Mouse (Mus musculus) heart, adult 2 months (tissue): ENCODE data around the gene Gm45837. TPM values are rescaled to one million over a fixed set of nuclear protein-coding genes. Genes with fewer than 3 reads are reported as not detected.

Experiments used
- DNase-seq, 2 experiments: peaks; one replicate each; pipeline ENCODE4 v3.0.0; 2021
- H3K27ac ChIP-seq: fragments of 200-600 bp; 2 replicates; pipeline ENCODE4 v1.8.1; 2022
- H3K27me3 ChIP-seq: fragments of 200-500 bp; 2 replicates; pipeline ENCODE4 v1.6.1; 2012; ENCODE audit warnings: mild to moderate bottlenecking, low read length, inconsistent platforms, mixed read lengths; ENCODE audit not compliant: control insufficient read depth, insufficient read depth
- H3K36me3 ChIP-seq: fragments of 200-500 bp; 2 replicates; pipeline ENCODE4 v1.6.1; 2012; ENCODE audit warnings: low read length, inconsistent platforms; ENCODE audit not compliant: control insufficient read depth, insufficient read depth
- H3K4me1 ChIP-seq: fragments of 200-500 bp; 2 replicates; pipeline ENCODE4 v1.6.1; 2011; ENCODE audit warnings: low read length; ENCODE audit not compliant: control insufficient read depth, insufficient read depth
- H3K4me3 ChIP-seq: fragments of 200-600 bp; 2 replicates; pipeline ENCODE4 v1.8.1; 2022
- H3K79me2 ChIP-seq: fragments of 200-500 bp; replicated peaks from 2 replicates; pipeline ENCODE4 v1.6.1; 2012; ENCODE audit warnings: mild to moderate bottlenecking, inconsistent platforms, low read length, moderate library complexity, mixed read lengths; ENCODE audit not compliant: control insufficient read depth, insufficient read depth
- H3K9ac ChIP-seq: fragments of 200-500 bp; 2 replicates; pipeline ENCODE4 v1.6.1; 2012; ENCODE audit warnings: low read depth, mild to moderate bottlenecking, control low read depth, inconsistent platforms, low read length, mixed read lengths
- CTCF ChIP-seq: fragments of 200-600 bp; IDR thresholded peaks from 2 replicates; pipeline ENCODE4 v1.8.1; 2022; ENCODE audit warnings: antibody characterized with exemption, mild to moderate bottlenecking, moderate library complexity
- EP300 ChIP-seq: fragments of 200-500 bp; IDR thresholded peaks from 2 replicates; pipeline ENCODE4 v1.6.1; 2011; ENCODE audit warnings: low read depth, low read length, control low read depth; ENCODE audit not compliant: insufficient read depth
- POLR2A ChIP-seq: fragments of 200-500 bp; IDR thresholded peaks from 2 replicates; pipeline ENCODE4 v1.6.1; 2011; ENCODE audit warnings: mild to moderate bottlenecking, low read depth, low read length, control low read depth; ENCODE audit not compliant: insufficient read depth
- WGBS: fragments of 180-500 bp; shearing (Covaris S2); methylation state at CpG from one replicate; pipeline ENCODE4 v1.1.7; 2018; 5-methylcytosine and 5-hydroxymethylcytosine counted together
- intact Hi-C: fragments of 180-260 bp; cut with DNase I; formaldehyde crosslinking; loops from one replicate; pipeline ENCODE4 v1.15.1; 2025
- polyA plus RNA-seq: library from polyadenylated mRNA; depleted of rRNA; stranded (reverse); fragments of >200 nt; gene quantifications from 2 replicates; pipeline ENCODE4 v1.2.3, GENCODE M21; 2012
- total RNA-seq, 2 experiments: library from RNA; stranded (reverse); gene quantifications; 2 replicates each; pipeline ENCODE4 v1.2.3; 2021

The Gm45837 gene
- total and polyA plus RNA-seq, 3 experiments, result not detected

DNA sequence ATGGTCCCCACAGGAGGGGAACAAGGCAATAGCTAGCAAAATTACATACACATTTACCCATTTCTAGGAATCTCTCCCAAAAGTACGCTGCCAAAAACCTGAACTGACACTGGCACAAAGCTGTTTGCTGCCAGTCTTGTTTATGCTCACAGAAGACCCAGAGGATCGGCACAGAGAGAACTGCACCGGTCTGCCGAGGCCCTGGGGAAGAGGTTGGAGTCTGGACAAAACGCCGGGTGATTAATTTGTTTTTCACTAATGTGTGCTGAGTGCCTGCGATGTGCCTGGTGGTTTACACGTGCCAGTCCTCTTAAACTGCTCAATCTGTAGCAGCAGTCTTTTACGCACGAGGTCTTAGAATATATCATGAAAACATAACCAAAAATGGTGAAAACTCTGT lies 124.4 kb downstream of the Gm45837 start:
- 0 out of 2 replicates have a peak, but pooled peaks cover 1% of the 10 kb centered on the region for H3K4me1 ChIP-seq
- H3K27ac ChIP-seq, result no peak overlapping the region
- no peak for TF ChIP-seq POLR2A
- TF ChIP-seq EP300, result no peak
- no peak for TF ChIP-seq CTCF
- DNase-seq, result no peak
- no peaks in the 10 kb centered on the region for H3K36me3 ChIP-seq
- H3K27me3 ChIP-seq, result no peaks in the 10 kb centered on the region
- no peaks in the 10 kb centered on the region for H3K79me2 ChIP-seq
- intact Hi-C loops, result no loop called here
- H3K4me3 ChIP-seq, result no peak overlapping the region
- no peak overlapping the region for H3K9ac ChIP-seq
- 76% methylated on average over 10 of the region's 10 CpGs for WGBS

DNA sequence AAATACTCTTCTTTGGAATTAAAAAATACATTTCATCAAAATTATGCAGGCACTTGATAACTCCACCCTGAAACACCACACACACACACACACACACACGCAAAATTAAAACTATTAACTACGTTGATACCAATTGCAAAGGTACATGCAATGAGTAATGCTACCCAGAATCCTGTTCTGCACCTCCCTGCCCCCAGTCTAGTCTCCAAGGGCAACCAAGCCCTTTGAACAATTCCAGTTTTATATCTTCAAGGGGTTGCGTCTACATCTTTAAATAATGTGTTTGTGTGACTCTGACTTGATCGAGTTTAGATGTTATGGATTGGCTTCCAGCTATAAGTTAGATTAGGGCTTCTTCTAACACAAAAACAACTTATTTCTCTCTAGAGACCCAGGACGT lies 124.8 kb downstream of the Gm45837 start:
- H3K79me2 ChIP-seq, result no peaks in the 10 kb centered on the region
- no peaks in the 10 kb centered on the region for H3K27me3 ChIP-seq
- intact Hi-C loops, result no loop called here
- DNase-seq, result no peak
- H3K4me1 ChIP-seq, result 0 out of 2 replicates have a peak, but pooled peaks cover 1% of the 10 kb centered on the region
- no peak overlapping the region for H3K9ac ChIP-seq
- H3K27ac ChIP-seq, result no peak overlapping the region
- WGBS, result 76% methylated on average over 5 of the region's 5 CpGs
- no peaks in the 10 kb centered on the region for H3K36me3 ChIP-seq
- H3K4me3 ChIP-seq, result no peak overlapping the region
- TF ChIP-seq CTCF (no peak), POLR2A (no peak), EP300 (no peak)

DNA sequence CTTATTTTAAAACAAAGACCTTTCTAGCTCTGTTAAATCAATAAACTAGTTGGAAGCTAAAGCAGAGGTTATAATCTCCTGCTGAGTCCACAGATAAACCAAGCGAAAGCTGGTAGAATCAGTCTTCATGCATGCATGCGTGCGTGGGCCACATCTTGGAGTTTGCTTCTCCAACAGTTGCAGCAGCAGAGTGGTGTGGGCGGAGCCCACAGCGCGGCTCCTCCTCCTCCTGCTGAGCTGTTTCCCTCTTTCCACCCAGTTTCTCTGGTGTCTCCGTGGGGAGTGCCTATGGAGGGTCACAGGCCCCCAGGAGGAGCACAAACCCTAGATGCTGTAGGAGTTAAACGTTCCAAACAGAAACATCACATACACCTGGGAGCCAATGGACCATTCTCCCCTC lies 126.9 kb downstream of the Gm45837 start:
- no peak overlapping the region for H3K4me3 ChIP-seq
- no peaks in the 10 kb centered on the region for H3K79me2 ChIP-seq
- H3K4me1 ChIP-seq, result 0 out of 2 replicates have a peak, but pooled peaks cover 1% of the 10 kb centered on the region
- peak in 1 of 2 experiments; percentile 15 for DNase-seq
- H3K27me3 ChIP-seq, result no peaks in the 10 kb centered on the region
- intact Hi-C loops, result no loop called here
- 41% methylated on average over 8 of the region's 8 CpGs for WGBS
- no peaks in the 10 kb centered on the region for H3K36me3 ChIP-seq
- TF ChIP-seq EP300 (no peak), CTCF (no peak), POLR2A (no peak)
- no peak overlapping the region for H3K9ac ChIP-seq
- H3K27ac ChIP-seq, result no peak overlapping the region

DNA sequence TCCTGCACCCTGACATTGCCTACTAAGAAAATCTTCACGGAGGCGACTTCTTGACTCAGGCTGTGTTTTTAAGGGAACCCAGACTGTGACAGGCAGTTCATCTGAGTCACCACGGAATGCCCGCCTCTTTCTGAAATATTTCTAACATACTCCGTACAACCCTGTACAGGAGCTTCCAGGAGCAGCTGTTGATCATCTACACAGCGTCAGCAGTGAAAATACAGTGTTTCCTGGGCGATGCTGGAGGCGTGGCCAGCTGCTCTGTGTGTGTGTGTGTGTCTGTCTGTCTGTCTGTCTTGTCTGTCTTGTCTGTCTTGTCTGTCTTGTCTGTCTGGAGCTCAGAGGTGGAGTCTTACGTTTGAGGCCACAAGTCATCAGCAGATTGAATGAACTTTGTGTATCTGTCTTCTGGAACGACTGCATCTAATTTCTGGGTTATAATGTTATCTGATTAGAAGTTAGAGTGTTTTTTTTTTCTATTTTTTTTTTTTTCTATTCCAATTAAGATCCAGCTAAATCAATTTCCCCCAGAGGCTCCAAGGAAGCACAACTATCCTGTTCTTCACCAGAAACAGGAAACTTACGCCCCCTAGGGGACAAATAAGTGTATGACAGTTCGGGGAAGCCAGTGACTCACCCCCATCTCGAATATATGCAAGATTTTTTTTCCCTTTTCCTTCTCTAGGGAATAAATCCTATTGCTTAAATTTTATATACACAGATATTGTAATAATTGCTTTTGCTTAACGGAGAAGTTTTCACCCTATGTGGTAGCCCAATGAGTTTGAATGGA lies 127.7 kb downstream of the Gm45837 start:
- intact Hi-C loops, result no loop called here
- TF ChIP-seq EP300 (no peak), CTCF (peak; percentile 81), POLR2A (no peak)
- DNase-seq, result peak; percentile 14 to 24
- Histone ChIP-seq H3K4me3 (no peak overlapping the region), H3K36me3 (no peaks in the 10 kb centered on the region), H3K4me1 (0 out of 2 replicates have a peak, but pooled peaks cover 1% of the 10 kb centered on the region), H3K27ac (no peak overlapping the region), H3K9ac (no peak overlapping the region), H3K27me3 (no peaks in the 10 kb centered on the region), H3K79me2 (no peaks in the 10 kb centered on the region)
- 33% methylated on average over 14 of the region's 14 CpGs for WGBS

DNA sequence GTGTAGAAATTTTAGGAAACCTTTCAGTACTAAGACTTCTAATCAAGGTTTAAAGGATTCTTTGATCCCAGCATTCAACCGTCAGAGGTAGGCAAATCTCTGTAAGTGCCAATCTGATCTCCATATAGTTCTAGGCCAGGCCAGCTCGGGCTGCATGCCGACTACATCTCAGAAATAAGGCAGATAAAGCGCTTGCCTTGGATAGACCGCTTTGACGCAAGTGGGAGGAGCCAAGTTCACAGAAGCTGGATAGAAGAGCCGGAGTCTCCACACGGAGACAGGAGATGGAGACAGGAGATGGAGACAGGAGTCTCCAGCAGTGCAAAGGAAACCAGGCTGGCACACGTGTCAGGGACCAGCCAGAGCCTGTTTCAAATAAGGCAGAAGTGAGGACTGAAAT lies 129.1 kb downstream of the Gm45837 start:
- intact Hi-C loops, result loop anchor here (5.0 to 10.0 kb wide), 2 partner anchors 85 to 112 kb away; no protein-coding TSS in a partner anchor
- H3K4me3 ChIP-seq, result no peak overlapping the region
- no peak for TF ChIP-seq POLR2A
- no peak for TF ChIP-seq CTCF
- no peak for TF ChIP-seq EP300
- H3K9ac ChIP-seq, result no peak overlapping the region
- WGBS, result 34% methylated on average over 9 of the region's 9 CpGs
- H3K27me3 ChIP-seq, result no peaks in the 10 kb centered on the region
- H3K79me2 ChIP-seq, result no peaks in the 10 kb centered on the region
- 0 out of 2 replicates have a peak, but pooled peaks cover 1% of the 10 kb centered on the region for H3K4me1 ChIP-seq
- H3K27ac ChIP-seq, result no peak overlapping the region
- H3K36me3 ChIP-seq, result no peaks in the 10 kb centered on the region
- no peak for DNase-seq

DNA sequence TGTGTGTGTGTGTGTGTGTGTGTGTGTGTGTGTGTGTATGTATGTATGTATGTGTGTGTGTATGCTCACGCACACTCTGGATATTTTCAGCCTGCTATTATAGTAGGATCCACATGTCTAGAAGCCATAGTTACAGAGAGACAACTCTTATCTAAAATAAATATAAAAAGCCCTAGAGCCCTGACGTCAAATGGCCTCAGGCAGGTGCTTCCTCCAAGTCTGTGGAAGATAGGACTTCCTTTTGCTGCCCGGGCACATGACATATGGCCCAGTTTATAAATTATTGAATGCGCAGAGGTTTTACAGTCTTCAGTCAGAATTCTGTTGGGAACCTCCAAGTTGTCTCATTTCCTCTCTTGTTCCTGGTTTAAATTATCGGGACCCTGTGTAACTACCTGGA lies 130.0 kb downstream of the Gm45837 start:
- DNase-seq, result no peak
- Histone ChIP-seq H3K36me3 (no peaks in the 10 kb centered on the region), H3K27me3 (no peaks in the 10 kb centered on the region), H3K79me2 (no peaks in the 10 kb centered on the region), H3K4me3 (no peak overlapping the region), H3K9ac (no peak overlapping the region), H3K4me1 (0 out of 2 replicates have a peak, but pooled peaks cover 1% of the 10 kb centered on the region), H3K27ac (no peak overlapping the region)
- TF ChIP-seq POLR2A (no peak), EP300 (no peak), CTCF (no peak)
- WGBS, result 32% methylated on average over 5 of the region's 5 CpGs
- intact Hi-C loops, result loop anchor here (1.0 to 10.0 kb wide), 4 partner anchors 84 to 128 kb away; no protein-coding TSS in a partner anchor
